Comparison of ENCODE assay signal across 1 mouse cellular context in genomic region chr9:56824900-56825299, GRCm38 (mm10).
A peak's percentile ranks its signal among the peaks of the same experiment; 100 is the strongest.
TF ChIP-seq lines count a peak whose summit lies in the region.

No protein-coding gene starts in this region.

TF ChIP-seq in CH12.LX, 34 proteins besides CTCF, POLR2A, EP300 and RAD21:
- no peak for TF ChIP-seq UBTF (IDR thresholded peaks at IDR 0.05; ENCODE audit: low read depth, low read length)
- TF ChIP-seq MAZ (IDR thresholded peaks at IDR 0.05; ENCODE audit: low read depth, low read length) = no peak
- no peak for TF ChIP-seq MAFK (IDR thresholded peaks at IDR 0.05; ENCODE audit: insufficient replicate concordance, low read length)
- peak; percentile 41 for TF ChIP-seq SMC3 (IDR thresholded peaks at IDR 0.05; ENCODE audit: low read depth, low read length)
